Mouse (Mus musculus) ES-Bruce4 (cell line): ENCODE data around the gene Ptprr.

Source experiments
- EP300 ChIP-seq: IDR thresholded peaks from 2 replicates; pipeline ENCODE4 v1.6.1; 2011; ENCODE audit warnings: low read depth, low read length; ENCODE audit not compliant: insufficient read depth
- POLR2A ChIP-seq: IDR thresholded peaks from one replicate; pipeline ENCODE4 v1.8.1; 2011; ENCODE audit warnings: low read length; ENCODE audit not compliant: insufficient read depth

- no peak for TF ChIP-seq EP300
- TF ChIP-seq POLR2A, result no peak
Observed at GRCm38 (mm10) chr10:116130401-116130800, 112.4 kb downstream of the Ptprr start.
